Mouse (Mus musculus) urinary bladder, adult 18-20 months (tissue): ENCODE measurements around the gene Nrxn1.

ENCODE experiments used
- DNase-seq, 2 experiments: peaks; one replicate each; pipeline ENCODE4 v3.0.0; 2022; ENCODE audit warnings: low spot score in 2 of 2, mixed read lengths in 2 of 2

Gene Nrxn1

DNA sequence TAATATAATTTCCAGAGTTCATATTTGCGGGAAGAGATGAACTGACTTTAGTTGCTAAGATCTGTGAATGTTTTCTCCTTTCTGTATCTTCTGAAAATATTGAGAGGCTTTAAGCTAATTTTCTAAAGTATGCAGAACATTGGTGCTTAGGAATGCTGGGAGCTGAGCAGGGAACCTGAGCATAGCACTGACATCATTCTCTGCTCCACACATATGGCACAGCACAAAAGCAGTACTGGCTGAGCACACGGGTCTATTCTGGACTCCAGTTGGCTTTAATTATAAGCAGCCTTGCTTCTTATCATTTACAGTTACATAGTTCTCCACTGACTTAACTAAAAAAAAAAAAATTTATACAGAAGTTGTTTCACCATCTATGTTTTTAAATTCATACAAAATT, 641.5 kb downstream of the Nrxn1 start:
- DNase-seq, result no peak

DNA sequence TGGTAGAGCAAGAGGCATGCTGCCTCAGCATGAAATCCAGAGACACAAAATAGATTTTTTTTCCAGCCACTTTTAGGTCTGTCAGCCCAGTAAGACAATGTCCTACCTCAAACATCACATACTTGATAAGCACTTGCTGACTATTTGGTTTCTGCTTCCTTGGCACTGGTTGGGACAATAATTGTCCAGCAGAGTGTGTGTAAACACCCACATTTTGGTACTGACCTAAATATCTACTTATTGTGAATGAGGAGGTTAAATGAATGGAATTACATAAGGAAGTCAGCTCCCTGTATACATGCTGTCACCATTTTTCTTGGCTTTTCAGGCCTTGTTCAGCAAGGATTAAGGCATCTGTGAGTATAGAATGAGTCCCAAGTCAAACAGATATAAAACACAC, 649.8 kb downstream of the Nrxn1 start:
- no peak for DNase-seq

DNA sequence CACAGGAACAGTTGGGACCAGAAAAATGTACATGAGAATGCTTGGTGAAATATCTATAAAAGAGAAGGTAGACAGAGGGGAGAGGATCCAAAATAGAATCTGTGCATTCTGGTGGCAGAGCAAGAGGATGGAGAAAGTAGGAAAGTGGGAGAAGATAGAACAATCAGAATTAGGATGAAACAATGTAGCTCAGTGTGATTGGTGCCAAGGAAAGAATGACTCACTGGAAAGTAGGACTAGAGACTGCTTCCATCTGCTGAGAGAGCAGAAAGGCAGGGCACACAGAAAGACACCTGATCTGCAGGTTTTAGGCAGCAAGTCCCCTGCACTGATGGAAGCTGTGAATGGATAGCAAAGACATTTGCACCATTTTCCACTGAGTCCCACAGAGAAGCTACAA, 657.0 kb downstream of the Nrxn1 start:
- no peak for DNase-seq

DNA sequence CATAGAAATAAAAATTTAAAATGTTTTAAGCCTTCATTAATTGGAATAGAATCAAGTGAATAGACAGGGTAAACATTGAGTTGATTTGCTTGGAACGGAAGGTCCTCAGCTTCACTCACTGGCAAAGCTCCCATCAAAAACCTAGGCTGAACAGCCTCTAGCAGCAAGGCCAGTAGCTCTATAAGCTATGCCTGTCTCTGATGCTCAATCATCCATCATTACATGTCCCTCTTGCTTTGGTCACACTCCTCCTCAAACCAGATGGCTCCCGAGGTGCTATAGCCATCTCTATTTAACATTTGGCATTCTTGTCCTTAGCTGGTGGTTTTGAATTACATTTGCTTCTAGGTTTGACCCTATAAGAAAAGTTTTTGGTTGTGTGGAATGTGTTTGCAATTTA, 657.5 kb downstream of the Nrxn1 start:
- DNase-seq, result no peak

DNA sequence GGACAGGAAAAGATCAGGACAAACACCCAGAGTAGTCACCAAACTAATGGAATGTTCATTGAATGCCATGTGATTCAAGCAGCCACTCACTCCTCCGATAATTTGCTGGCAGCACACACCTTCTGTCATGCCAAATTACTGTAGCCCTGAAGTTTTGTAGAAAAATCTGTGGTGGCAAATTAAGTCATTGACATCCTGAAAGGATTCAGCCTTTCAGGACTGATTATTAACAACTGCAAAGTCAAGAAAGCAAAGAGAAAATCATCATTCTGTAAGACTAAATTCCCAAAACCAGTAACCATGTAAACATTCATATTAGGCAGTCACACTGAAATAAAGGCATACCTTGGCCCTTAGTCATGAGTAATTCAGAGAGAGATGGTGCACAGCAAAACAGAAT, 662.7 kb downstream of the Nrxn1 start:
- DNase-seq, result no peak

DNA sequence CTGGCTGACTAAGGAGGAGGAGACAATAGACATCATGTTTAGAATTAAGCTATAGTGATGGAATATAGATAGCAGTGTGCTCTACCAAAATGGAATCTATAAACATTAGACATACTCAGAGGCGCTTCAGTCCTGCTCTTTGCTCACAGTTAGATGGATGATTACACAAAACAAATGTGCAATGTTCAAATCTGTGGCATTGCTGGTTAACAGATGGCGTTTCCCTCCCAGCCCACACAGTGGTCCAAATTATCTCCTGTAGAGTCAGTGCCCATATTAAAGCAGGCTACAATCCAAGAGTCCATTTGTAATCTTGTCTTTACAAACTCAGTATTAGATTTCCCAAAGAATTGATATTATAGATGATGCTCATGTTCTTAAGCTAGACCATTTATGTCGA, 666.9 kb downstream of the Nrxn1 start:
- DNase-seq, result no peak

DNA sequence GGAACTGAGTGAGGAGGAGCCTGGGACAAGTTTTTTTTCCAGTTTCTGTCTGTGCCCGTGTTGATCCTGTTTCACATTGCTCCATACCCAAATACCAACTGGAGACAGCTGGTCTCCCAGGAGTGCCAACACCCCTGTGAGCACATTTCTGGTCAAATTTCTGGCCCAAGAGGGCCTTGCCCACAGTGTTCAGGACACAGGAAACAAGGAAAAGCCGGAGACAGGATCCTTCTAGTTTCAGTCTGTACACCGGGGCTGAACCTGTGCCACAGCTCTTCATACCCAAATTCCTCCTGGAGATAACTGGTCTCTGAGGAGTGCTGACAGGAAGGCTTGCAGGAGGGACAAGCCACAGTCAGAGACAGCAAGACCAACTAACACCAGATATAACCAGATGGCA, 670.3 kb downstream of the Nrxn1 start:
- no peak for DNase-seq

DNA sequence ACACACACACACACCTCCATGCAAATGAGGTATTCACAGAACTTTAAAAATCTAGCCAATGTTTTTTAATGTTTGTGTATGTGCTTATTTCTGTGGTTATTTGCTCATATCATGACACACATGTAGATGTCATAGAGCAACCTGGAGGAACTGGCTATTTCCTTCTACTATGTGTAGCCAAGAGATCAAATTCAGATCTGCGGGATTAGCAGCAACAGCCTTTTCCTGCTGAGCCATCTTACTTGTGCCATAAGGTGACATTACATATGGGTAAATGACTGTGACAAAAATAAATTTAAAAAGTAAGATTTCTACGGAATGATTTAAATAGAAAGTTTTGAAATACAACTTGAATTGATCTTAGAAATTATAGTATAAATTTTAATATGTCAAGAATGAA, 672.1 kb downstream of the Nrxn1 start:
- DNase-seq, result no peak

DNA sequence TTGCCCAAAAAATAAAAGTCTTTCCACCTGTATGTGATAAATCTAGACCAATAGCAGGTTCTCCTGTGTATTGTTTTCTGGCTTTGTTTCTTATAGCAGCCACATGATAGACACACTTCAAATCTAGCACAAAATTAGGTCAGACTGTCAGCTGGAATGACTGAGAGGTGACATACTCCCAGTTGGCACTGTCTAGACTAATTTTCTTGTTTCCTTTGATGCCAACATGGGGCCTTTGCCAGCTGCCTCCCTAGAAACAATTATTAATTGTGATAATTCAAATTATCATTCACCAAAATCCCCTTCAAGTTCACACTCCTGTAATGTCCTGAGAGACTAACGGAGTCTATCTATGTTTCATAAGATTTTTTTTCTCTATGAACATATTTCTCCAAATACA, 673.3 kb downstream of the Nrxn1 start:
- no peak for DNase-seq

DNA sequence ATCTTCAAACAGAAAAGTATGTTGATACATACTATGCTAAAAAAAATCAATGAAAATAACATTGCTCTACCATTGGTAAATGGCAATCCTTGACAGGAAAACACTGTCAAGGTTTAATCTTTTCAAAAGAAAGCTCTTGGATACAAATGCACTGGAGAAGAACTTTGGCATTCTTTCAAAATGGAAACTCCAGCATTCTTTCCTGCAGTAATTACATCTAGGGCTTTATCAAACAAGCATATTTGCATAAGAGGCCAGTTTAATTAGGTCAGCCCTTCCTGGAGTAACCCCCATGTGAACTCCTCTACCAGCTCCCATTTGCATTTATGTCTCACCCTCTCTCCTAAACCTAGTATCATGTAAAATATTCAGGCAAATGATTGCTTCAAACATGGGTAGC, 696.5 kb downstream of the Nrxn1 start:
- DNase-seq, result no peak

DNA sequence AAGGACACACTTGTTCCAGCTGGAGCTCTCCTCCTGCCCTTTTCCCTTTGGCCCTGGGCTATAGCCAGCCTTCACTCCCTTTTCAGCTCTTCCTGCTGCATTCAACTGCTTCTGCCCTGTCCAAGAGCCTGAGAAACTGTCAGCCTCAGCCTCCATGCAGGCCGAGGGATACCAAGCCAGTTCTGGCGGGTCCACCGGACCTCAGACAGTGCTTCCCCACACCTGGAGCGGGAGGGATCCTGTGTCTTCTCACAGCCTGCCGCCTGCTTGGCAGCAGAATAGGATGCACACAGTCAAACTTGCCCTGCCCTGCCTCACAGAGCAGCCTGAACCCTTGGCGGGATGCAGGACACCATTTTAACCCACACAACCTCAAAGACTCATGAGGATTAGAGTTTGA, 698.3 kb downstream of the Nrxn1 start:
- no peak for DNase-seq

DNA sequence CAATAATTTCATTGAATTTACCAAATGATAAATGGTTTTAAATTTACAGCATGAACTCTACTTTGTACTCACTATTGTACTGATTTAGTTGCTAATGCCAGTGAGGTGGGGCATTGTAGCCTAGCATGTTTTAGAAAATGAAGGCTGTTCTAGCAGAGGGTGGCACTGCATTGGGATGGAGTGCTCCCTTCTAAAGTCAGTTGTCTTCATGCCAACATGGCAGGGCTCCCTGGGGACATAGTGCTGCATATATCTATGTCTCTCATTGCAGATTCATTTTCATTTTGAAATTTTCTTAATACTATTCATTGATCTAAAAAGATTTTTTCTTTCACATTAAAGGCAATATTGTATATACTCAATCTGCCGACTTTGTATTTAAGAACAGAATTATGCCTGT, 700.1 kb downstream of the Nrxn1 start:
- no peak for DNase-seq

DNA sequence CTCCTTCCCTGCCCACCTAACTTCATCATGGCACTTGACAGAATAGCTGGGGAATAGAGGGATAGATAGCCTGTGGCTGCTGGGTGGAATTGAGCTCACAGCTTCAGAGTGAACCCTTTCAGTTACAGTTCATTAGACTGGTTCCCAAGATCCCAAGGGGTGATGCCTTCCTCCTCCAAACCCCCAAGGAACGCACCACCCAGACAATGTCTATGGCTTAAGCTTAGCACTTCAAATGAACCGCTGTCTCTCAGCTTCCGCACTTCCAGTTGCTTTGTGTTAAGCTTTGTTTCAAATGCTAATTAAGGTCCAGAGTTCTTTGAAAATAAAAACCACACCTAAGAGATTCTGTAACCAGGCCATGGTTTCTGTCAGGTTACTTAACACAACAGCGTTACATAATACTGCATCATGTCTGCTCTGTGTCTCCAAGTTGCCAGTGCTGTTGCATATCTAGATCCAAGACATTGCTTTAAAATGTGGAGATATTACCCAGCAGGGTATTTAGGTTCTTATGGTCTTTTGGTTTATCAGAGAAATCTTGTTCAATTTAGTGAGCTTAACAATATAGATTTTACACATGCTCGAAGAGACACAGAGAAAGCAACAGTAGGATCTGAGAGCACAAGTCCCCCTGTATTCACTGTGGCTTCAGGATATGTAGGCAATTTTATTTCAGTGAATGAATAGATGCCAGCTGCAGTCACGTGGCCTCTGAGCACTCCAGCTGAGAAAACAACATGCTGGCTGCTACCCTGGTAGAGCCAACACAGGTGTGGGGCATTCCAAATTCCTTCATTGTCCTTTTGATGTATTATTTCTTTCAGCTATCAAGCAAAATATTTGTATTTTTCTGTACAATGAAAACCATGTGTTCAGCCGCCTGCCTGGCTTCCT, 702.3 kb downstream of the Nrxn1 start:
- no peak for DNase-seq

DNA sequence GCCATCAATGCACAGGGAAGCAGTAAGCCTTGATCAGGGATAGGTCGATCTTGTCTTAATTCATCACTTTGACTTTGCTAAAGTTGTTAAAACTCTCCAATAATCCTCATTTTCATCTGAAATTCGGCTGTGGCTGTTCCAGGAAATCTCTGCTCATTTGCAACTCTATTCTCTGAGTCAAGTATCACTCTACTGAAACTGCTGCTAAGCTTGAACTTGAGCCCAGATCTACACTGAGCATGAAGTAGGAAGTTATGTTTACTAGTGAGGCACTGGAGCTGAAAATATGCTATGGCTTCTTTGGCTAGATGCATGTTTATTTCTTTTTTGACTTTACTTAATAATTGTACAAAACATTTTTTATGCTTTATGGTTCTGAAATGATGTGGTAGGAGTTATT, 708.0 kb downstream of the Nrxn1 start:
- DNase-seq, result no peak

DNA sequence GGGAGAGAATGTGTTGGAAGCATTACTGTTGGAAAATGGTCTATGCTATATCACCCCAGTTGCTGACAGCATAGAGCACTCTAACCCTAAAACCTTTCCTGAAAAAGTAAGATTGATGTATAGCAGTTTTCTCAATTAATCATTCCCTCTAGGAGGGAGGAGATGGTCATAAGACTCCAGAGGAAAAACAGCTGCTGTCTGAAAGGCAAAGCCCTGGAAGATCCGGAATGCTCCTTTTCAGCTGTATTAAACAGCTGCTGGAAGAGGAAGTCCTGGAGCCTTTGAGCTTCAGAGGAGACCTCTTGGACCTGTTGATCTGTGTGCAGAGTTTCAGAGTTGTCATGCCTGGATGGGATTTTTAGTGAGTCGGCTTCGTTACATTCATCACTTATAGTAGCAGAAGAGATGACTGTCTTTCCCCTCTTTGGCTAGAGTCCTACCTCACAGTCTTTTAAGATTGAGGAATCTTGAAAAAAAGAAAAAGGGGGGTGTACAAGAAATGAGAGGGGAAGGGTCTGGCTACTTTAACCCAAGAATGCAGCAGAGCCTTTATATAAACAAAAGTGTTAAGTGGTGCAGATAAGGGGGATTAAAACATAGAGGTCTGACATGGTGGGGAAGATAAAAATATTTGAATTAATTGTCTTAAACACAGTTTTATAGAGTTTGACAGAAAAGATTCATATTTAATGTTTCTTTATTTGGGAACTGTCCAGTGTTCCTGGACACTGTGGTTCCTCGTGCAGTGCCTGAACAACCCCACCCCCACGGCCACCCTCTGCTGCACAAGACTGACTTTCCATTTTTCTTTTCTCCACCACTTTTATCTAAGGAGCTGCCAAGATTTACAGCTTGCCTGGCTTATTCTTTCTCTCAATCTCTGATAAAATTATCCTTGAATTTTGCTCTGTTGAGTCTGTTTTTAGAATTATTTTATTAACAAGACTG, 710.1 kb downstream of the Nrxn1 start:
- no peak for DNase-seq

DNA sequence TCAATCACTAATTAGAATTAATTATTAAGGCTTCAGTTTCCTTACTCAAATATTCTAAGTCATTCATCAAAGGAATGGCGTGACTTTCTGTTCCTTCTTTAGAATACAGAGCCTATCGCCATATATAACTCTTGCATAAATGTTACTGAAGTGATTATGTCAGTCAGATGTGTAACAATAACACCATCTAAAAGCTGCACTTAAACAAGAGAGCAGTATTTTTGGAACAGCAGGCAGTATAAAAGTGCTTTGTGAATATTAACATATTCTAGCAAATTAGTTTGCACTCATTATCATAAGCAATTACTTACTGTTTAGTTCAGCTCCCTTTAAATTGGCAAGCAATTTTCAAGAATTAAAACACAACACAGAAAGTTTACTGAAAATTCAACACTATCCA, 716.3 kb downstream of the Nrxn1 start:
- DNase-seq, result no peak

DNA sequence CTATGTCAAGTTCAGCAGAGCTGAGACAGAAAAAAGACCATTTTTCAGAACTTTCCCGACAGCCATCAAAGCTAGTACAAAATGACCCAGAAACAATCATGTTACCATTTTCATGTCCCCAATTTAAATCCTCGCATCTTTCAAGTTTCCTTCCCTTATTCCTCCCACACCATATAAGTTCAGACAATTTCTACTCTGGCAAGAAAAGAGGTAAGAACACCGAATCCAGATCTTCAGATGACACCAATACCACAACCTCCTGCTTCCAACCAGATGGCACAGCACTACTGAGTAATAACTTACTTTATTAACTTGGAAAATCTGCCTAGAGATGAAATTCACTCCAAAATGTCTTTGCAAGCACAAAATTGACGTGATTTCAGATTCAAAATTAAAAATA, 730.7 kb downstream of the Nrxn1 start:
- DNase-seq, result no peak

DNA sequence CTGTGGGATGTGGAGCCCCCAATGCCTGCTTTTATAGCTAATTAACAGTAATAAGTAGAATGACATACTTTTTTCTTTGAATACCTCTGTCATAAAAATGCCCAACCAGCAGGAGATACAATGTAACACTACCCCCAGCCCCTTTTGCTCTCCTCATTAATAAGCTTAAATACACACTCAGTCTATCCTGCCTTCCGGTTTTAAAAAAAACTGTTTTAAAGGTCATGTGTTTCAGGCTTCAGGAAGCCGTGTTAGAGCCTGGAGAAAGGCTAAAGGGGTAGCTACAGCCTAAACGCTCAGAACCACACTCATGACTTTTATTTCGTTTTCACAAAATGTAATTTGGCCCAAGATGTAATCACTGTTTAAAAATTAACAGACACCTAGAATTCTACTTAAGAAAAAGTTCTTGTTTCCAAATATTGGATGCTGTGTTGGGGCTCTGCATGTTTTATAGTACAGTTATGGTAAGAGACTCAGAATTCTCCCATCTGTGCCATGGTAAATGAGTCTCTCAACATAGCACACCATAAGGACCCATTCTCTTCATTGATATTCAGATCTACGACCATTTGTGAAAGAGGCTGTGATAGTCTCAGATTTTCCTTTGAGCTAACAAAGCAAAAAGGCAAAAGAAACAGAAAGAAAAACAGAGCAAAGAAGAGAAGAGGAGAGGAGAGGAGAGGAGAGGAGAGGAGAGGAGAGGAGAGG, 743.3 kb downstream of the Nrxn1 start:
- no peak for DNase-seq

DNA sequence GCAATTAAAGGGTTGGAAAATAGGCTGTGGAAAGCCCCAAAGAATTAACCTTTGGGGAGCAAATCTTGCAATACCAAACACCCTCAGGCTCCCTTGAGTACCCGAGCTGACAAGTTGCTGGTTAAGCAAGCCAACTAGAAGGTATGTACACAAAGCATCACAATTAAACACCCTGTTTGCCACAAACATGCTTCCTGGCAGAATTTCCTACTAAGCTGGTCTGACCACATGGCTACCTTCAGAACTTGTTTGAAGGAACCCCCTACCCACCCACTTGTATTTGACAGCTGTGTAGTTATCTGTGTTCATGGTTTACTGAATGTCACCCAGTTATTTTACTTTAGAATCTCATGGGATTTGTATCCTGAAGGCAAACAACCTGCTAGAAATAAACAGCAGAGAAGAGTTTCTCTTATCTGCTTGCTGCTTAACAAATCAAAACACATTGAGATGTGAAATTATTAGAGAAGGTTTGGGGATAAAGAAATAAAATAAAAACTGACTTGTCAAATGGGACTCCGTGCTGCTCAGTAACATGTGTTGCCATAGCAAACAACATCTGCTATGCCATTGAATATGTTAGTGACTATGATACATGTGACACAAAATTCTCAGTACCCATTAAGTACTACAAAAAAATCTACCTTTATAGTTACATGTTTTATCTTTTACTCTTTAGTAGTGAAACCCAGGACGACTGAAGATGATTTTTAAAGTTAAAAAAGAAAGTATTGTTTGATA, 746.0 kb downstream of the Nrxn1 start:
- DNase-seq, result no peak

DNA sequence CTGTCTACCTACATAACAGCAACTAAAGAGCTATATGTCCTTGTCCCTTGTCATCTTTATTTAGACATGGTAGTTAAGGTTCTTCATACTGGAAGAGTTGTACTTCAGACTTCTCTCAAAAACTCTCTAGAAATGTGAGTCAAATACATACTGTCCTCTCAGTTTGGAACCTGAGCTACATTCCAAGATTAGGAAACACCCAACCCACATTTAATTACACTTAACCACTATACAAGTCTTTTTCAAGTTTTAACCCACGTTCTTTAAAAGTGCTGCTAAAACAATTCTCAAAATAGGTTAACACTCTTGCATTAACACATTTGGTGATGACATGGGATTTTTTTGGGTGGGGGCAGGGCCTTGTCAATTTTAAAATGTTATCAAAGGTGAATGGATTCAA, 759.4 kb downstream of the Nrxn1 start:
- no peak for DNase-seq

DNA sequence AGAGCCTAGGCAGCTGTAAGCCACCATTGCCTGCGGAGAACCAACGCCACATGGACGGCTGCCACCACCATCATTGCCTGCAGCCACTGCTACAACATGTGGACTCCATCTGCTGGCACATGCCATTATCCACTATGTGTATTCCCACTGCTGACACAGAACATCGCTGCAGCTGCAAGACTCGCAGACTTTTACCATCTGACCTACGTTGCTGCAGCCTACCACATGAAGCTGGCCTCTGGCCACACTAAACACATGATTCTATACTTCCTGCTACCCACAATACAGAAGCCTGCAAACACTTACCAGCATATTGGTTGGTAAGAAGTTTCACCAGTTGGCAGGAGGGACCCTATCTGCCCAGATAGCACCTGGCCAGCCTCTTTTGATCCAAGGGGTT, 769.2 kb downstream of the Nrxn1 start:
- DNase-seq, result no peak

DNA sequence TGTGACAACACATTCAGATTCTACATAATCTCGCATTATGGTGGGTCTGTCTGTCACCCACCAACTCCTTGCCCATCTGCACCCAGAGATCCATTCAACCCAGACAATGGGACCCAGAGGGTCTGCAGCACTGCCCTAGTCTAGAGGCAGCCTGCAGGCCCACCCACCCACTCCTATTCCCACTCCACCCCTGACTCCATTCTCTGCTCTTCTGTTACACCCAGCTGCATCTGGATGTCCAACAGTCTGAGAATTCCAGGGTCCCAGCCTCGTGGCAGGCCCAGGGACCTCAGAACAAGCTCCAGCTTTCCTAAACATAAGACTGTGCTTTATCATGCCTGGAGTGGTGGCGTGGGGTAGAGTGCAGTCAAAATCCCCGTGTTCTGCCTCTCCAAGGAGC, 820.6 kb downstream of the Nrxn1 start:
- no peak for DNase-seq
